Mouse (Mus musculus) heart, adult 18-20 months (tissue): ENCODE measurements around the gene Snrpe. TPM values are rescaled to one million over a fixed set of nuclear protein-coding genes. Genes with fewer than 3 reads are reported as not detected.

Experiments used
- total RNA-seq, 2 experiments: library from RNA; stranded (reverse); gene quantifications; 2 replicates each; pipeline ENCODE4 v1.2.3; 2021

Snrpe gene
- total RNA-seq, 2 experiments from 2014 or later = 76.3 to 78.8 TPM

Other genes with a start within 250 kb of the Snrpe start
- gene Etnk2, start 246.7 kb downstream of the Snrpe start, total RNA-seq = under 1 TPM; 0.21 to 0.52 TPM
- gene Sox13, start 185.9 kb downstream of the Snrpe start, total RNA-seq = 10 to 100 TPM in 1 of 2 experiments, 1 to 10 TPM in 1; 9.8 to 10.8 TPM
- gene Zbed6, start 50.6 kb upstream of the Snrpe start, total RNA-seq = 1 to 10 TPM; 2.3 to 5.1 TPM
- gene Gm38394, start 51.0 kb upstream of the Snrpe start, total RNA-seq = 10 to 100 TPM; 14.0 to 14.6 TPM
- gene Lax1, start 79.8 kb upstream of the Snrpe start, total RNA-seq = 1 to 10 TPM in 1 of 2 experiments, under 1 TPM in 1; 0.35 to 3.5 TPM
- 10 to 100 TPM; 17.2 to 19.3 TPM for gene Atp2b4, start 190.8 kb upstream of the Snrpe start, total RNA-seq